Mouse (Mus musculus): ENCODE measurements around the gene Gm17677.

The Gm17677 gene

DNA sequence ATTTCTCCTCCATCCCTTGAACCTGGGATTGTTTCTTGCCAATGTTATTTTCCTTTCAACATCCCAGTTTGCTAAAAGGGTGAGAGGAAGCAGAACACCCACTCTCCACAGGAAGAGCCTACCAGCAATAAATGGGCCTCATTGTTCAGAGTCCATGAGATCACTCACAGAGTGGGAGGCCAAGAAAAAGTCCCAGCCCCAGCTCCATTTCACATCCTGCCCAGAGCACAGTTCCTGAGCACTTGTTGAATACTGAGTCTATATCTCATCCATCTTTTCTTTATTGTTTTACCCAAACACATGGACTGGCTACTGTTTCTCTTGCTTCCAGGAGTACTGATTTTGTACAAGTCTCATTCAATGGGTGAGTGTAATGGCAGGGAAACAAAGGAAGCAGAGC is at the start of gene Gm17677:
TSS of gene Gm17677 (plus strand) at position 301 of the 400 bp plus-strand sequence.
- no peak for DNase-seq (ENCODE audit: extremely low spot score, low spot score)

DNA sequence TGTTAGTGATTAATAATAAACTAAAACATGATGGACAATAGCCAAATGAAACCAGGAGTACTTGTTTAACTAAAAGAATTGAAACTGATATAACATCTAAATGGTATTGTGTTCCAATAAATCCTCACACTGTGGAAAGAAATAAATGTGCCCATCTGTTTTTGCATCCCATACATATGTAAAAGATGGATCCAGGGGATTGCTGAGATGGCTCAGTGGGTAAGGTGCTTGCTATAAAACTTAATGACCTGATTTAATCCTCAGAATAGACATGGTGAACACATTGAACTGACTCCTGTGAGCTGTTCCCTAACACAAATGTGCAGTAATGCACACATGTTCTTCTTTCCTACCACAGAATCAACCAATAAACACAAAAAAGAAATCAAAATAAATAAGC is 48.9 kb upstream of the Gm17677 start:
- DNase-seq (ENCODE audit: extremely low spot score, low spot score): no peak

DNA sequence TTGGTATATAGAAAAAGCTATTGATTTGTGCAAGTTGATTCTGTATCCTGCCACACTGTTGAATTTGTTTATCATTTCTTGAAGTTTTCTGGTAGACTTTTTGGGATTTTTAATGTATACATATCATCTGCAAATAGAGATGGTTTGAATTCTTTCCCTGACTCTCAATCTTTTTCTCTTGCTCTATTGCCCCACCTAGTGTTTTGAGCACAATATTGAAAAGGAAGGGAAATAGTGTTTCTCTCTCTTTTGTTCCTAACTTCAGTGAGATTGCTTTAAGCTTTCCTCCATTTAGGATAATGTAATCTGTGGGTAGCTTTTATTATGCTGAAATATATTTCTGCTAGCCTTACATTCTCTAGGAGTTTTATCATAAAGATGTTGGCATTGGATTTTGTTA is 33.6 kb upstream of the Gm17677 start:
- no peak for DNase-seq (ENCODE audit: extremely low spot score, low spot score)

DNA sequence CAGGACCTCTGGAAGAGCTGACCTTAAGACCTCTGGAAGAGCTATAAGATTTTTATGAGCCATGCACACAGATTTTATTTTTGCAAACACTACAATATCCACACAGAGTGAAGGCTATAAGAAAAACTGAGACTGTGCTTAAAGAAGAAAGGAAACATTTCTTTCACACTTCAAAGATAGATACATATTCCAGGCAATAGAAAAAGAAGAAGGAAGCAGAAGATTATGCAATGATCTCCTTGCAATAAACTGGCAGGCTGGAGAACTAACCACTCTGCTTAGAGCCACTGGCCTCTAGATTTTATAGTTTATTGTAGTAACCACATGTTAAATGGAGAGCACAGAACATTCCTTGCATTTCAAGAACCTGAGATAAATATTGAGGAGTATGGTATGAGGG is 16.0 kb downstream of the Gm17677 start:
- DNase-seq (ENCODE audit: extremely low spot score, low spot score): no peak

DNA sequence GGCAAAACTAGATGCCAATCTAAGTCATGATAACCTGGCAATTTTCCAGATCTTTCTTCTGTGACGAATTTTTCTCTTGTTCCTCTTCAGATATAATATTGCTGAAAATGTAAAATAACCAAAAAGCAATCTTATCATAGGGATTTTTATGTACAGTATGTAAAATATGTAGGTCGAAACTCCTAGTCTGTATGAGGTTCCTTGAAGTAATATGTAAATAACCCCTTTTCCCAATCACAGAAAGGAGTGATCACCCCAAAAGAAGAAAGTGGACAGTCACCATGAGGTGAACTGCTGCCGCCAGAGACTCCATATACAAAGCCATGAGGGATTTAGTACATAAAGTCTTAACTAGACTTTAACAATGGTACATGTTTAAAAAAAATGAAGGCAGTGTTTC is 37.2 kb downstream of the Gm17677 start, which contains the start of gene Gm17727:
TSS of gene Gm17727 (minus strand) at position 101 of the 400 bp plus-strand sequence.
- DNase-seq (ENCODE audit: extremely low spot score, low spot score): no peak

DNA sequence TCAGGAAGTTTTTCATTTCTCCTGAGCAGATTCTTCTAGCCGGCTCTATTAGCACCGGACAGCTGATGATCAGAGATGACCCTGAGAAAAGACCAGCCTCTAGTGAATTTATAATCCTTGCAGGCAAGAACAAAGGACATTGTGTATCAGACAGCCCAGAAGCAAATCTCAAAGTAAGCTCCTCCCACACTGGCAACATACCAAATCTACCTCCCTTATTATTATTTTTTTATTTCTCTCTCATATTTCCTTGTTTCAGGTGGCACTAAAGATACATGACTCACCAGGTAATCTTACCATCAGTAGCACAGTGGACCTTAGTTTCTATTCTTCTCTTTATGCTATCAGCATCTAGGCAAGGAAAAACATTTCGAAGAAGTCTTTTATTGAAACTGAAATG is 49.2 kb downstream of the Gm17677 start, which contains the start of the genes Gm27235 and D730048I06Rik:
TSS of gene Gm27235 (minus strand) at position 101 of the 400 bp plus-strand sequence.
TSS of gene D730048I06Rik (minus strand) at position 112 of the 400 bp plus-strand sequence.
- DNase-seq (ENCODE audit: extremely low spot score, low spot score): no peak

All from neural tube, embryonic 10.5 days (tissue).